Mouse (Mus musculus) bone marrow, adult 2 months (tissue): ENCODE measurements around the gene Cd5l.
A peak's percentile ranks its signal among the peaks of the same experiment; 100 is the strongest.

Source experiments
- CTCF ChIP-seq: fragments of 200-500 bp; IDR thresholded peaks from 2 replicates; pipeline ENCODE4 v1.5.1; 2011; ENCODE audit warnings: low read length, control low read depth; ENCODE audit not compliant: control insufficient read depth, insufficient read depth
- POLR2A ChIP-seq: fragments of 200-500 bp; IDR thresholded peaks from 2 replicates; pipeline ENCODE4 v1.6.1; 2011; ENCODE audit warnings: low read depth, mild to moderate bottlenecking, control low read depth, low read length, borderline replicate concordance; ENCODE audit not compliant: control insufficient read depth

- peak; percentile 75 for TF ChIP-seq CTCF
- no peak for TF ChIP-seq POLR2A
Measured at GRCm38 (mm10) chr3:87408171-87408570, 50.5 kb downstream of the Cd5l start.
